Mouse (Mus musculus) forebrain, embryonic 11.5 days (tissue): ENCODE data around the gene Rps6ka5. TPM values are rescaled to one million over a fixed set of nuclear protein-coding genes. Genes with fewer than 3 reads are reported as not detected.

Experiments used
- polyA plus RNA-seq: library from polyadenylated mRNA; unstranded; fragments of >200 nt; fragmentation: Nextera tagmentation; extraction: Ambion mirVana; gene quantifications from 2 replicates; pipeline ENCODE4 v1.2.1, GENCODE M21; 2014

Gene Rps6ka5
- polyA plus RNA-seq, 1 experiment from 2014 or later = 3.5 TPM

Other genes with a start within 250 kb of the Rps6ka5 start
- 9.5 and 12.0 TPM in 2 replicates for gene Ttc7b, start 206.2 kb downstream of the Rps6ka5 start, polyA plus RNA-seq
- gene Dglucy, start 52.1 kb upstream of the Rps6ka5 start, polyA plus RNA-seq = 0.87 and 0.92 TPM in 2 replicates
- 0.13 and 0.15 TPM in 2 replicates for gene Gpr68, start 181.2 kb upstream of the Rps6ka5 start, polyA plus RNA-seq